Mouse (Mus musculus) hindbrain, embryonic 14.5 days (tissue): ENCODE data around the gene Ptgr2. TPM values are rescaled to one million over a fixed set of nuclear protein-coding genes. Genes with fewer than 3 reads are reported as not detected.

Experiments used
- ATAC-seq: fragments of 200-750 bp; cut with Nextera tagmentation; 2 replicates; pipeline ENCODE4 v1.8.0; 2017; ENCODE audit warnings: moderate number of reproducible peaks, mild to moderate bottlenecking, moderate TSS enrichment, moderate library complexity; ENCODE audit not compliant: low FRiP score
- DNase-seq: peaks from one replicate; pipeline ENCODE4 v3.0.0-alpha.2; 2015; ENCODE audit warnings: low spot score
- H3K27ac ChIP-seq: fragments of 300-500 bp; sonication (generic); 2 replicates; pipeline ENCODE4 v1.5.1; 2014; ENCODE audit warnings: mild to moderate bottlenecking, moderate library complexity
- H3K27me3 ChIP-seq: fragments of 300-500 bp; sonication (generic); 2 replicates; pipeline ENCODE4 v1.6.1; 2014; ENCODE audit warnings: mild to moderate bottlenecking, low read length, mixed read lengths; ENCODE audit not compliant: control insufficient read depth, insufficient read depth
- H3K36me3 ChIP-seq: fragments of 300-500 bp; sonication (generic); replicated peaks from 2 replicates; pipeline ENCODE4 v1.6.1; 2014; ENCODE audit not compliant: control insufficient read depth, insufficient read depth
- H3K4me1 ChIP-seq: fragments of 300-500 bp; sonication (generic); replicated peaks from 2 replicates; pipeline ENCODE4 v1.6.1; 2014; ENCODE audit warnings: antibody characterized with exemption, low read length, mixed read lengths; ENCODE audit not compliant: control insufficient read depth, insufficient read depth
- H3K4me2 ChIP-seq: fragments of 300-500 bp; sonication (generic); replicated peaks from 2 replicates; pipeline ENCODE4 v1.6.1; 2014; ENCODE audit warnings: mild to moderate bottlenecking, moderate library complexity
- H3K4me3 ChIP-seq: fragments of 300-500 bp; sonication (generic); replicated peaks from 2 replicates; pipeline ENCODE4 v1.5.1; 2014; ENCODE audit warnings: mild to moderate bottlenecking, low read length
- H3K9ac ChIP-seq: fragments of 300-500 bp; sonication (generic); 2 replicates; pipeline ENCODE4 v1.6.1; 2014
- H3K9me3 ChIP-seq: fragments of 300-500 bp; sonication (generic); 2 replicates; pipeline ENCODE4 v1.6.1; 2016; ENCODE audit warnings: low read length; ENCODE audit not compliant: control insufficient read depth
- WGBS: fragments of 180-500 bp; shearing (Covaris S2); extraction: QIAGEN DNeasy Blood & Tissue Kit; methylation state at CpG from one replicate; pipeline ENCODE4 v1.1.7; 2014; 5-methylcytosine and 5-hydroxymethylcytosine counted together
- polyA plus RNA-seq: library from polyadenylated mRNA; unstranded; fragments of >200 nt; fragmentation: Nextera tagmentation; extraction: Ambion mirVana; gene quantifications from 2 replicates; pipeline ENCODE4 v1.2.1, GENCODE M21; 2014

Gene Ptgr2
- polyA plus RNA-seq, 1 experiment from 2014 or later = 15.4 TPM

DNA sequence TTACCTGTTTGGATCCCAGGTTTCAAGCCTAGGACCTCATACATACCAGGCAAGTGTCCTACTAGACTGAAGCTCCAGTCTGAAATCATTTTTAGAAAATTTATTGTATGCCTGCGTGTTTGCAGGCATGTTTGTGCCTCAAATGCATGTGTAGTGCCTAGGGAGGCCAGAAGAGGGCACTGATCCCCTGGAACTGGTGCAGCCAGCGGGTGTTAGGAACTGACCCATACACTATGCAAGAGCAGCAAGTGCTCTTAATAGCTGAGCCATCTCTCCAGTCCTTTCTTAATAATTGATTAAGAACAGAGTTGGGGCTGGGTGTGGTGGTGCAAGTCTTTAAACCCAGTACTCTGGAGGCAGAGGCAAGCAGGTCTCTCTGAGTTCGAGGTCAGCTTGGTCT lies 3.4 kb downstream of the Ptgr2 start:
- no peak overlapping the region for H3K9ac ChIP-seq
- no peak overlapping the region for H3K4me3 ChIP-seq
- peaks cover 11% of the 10 kb centered on the region for H3K4me1 ChIP-seq
- no peaks in the 10 kb centered on the region for H3K27me3 ChIP-seq
- no peak for DNase-seq
- H3K9me3 ChIP-seq = no peaks in the 10 kb centered on the region
- no peak overlapping the region for H3K27ac ChIP-seq
- H3K36me3 ChIP-seq = peaks cover 8% of the 10 kb centered on the region
- H3K4me2 ChIP-seq = no peak overlapping the region
- WGBS = 67% methylated on average over 3 of the region's 3 CpGs
- no peak for ATAC-seq

GRCm38 (mm10) chr12:84297851-84298250 lies 12.8 kb downstream of the Ptgr2 start:
- Histone ChIP-seq H3K36me3 (peaks cover 60% of the 10 kb centered on the region), H3K4me2 (no peak overlapping the region), H3K27ac (no peak overlapping the region), H3K4me1 (no peaks in the 10 kb centered on the region), H3K4me3 (no peak overlapping the region), H3K9ac (no peak overlapping the region), H3K27me3 (no peaks in the 10 kb centered on the region), H3K9me3 (no peaks in the 10 kb centered on the region)
- DNase-seq = no peak
- no peak for ATAC-seq
- 93% methylated on average over 6 of the region's 6 CpGs for WGBS

GRCm38 (mm10) chr12:84299265-84299664 lies 14.2 kb downstream of the Ptgr2 start:
- DNase-seq (no peak), ATAC-seq (no peak)
- no peak overlapping the region for H3K4me2 ChIP-seq
- no peak overlapping the region for H3K4me3 ChIP-seq
- H3K27me3 ChIP-seq = no peaks in the 10 kb centered on the region
- no peaks in the 10 kb centered on the region for H3K4me1 ChIP-seq
- no peak overlapping the region for H3K9ac ChIP-seq
- peaks cover 56% of the 10 kb centered on the region for H3K36me3 ChIP-seq
- 96% methylated on average over 2 of the region's 2 CpGs for WGBS
- H3K9me3 ChIP-seq = no peaks in the 10 kb centered on the region
- H3K27ac ChIP-seq = no peak overlapping the region

- Histone ChIP-seq H3K4me1 (no peaks in the 10 kb centered on the region), H3K9ac (no peak overlapping the region), H3K36me3 (peaks cover 36% of the 10 kb centered on the region), H3K27me3 (no peaks in the 10 kb centered on the region), H3K27ac (no peak overlapping the region), H3K9me3 (no peaks in the 10 kb centered on the region), H3K4me2 (no peak overlapping the region), H3K4me3 (no peak overlapping the region)
- no peak for ATAC-seq
- DNase-seq = no peak
- 89% methylated on average over 5 of the region's 5 CpGs for WGBS
These were observed 19.1 kb downstream of the Ptgr2 start for GRCm38 (mm10) chr12:84304101-84304500.

GRCm38 (mm10) chr12:84304554-84304953 lies 19.5 kb downstream of the Ptgr2 start:
- Histone ChIP-seq H3K9ac (no peak overlapping the region), H3K9me3 (no peaks in the 10 kb centered on the region), H3K4me2 (no peak overlapping the region), H3K4me3 (no peak overlapping the region), H3K36me3 (peaks cover 32% of the 10 kb centered on the region), H3K27me3 (no peaks in the 10 kb centered on the region), H3K4me1 (no peaks in the 10 kb centered on the region), H3K27ac (no peak overlapping the region)
- ATAC-seq (no peak), DNase-seq (no peak)
- 95% methylated on average over 1 of the region's 1 CpGs for WGBS

- no peak for ATAC-seq
- WGBS = 89% methylated on average over 4 of the region's 5 CpGs
- peaks cover 9% of the 10 kb centered on the region for H3K36me3 ChIP-seq
- no peak overlapping the region for H3K4me3 ChIP-seq
- H3K27me3 ChIP-seq = no peaks in the 10 kb centered on the region
- H3K9ac ChIP-seq = no peak overlapping the region
- no peak overlapping the region for H3K27ac ChIP-seq
- no peak overlapping the region for H3K4me2 ChIP-seq
- H3K4me1 ChIP-seq = 0 out of 2 replicates have a peak, but pooled peaks cover 6% of the 10 kb centered on the region
- no peak for DNase-seq
- H3K9me3 ChIP-seq = no peaks in the 10 kb centered on the region
These were observed 26.3 kb downstream of the Ptgr2 start for GRCm38 (mm10) chr12:84311306-84311705.

GRCm38 (mm10) chr12:84316006-84316405 lies 31.0 kb downstream of the Ptgr2 start:
- Histone ChIP-seq H3K27ac (peak overlapping the region; percentile 85), H3K4me3 (peak overlapping the region; percentile 83), H3K9ac (peak overlapping the region; percentile 93), H3K4me2 (peak overlapping the region; percentile 78), H3K4me1 (peaks cover 18% of the 10 kb centered on the region), H3K9me3 (no peaks in the 10 kb centered on the region), H3K27me3 (no peaks in the 10 kb centered on the region), H3K36me3 (no peaks in the 10 kb centered on the region)
- ATAC-seq (no peak), DNase-seq (no peak)
- 48% methylated on average over 7 of the region's 7 CpGs for WGBS

GRCm38 (mm10) chr12:84316721-84317621 lies 31.9 kb downstream of the Ptgr2 start, which contains the start of gene Zfp410:
Gene Zfp410, plus strand, starts transcription at chr12:84316852.
- Histone ChIP-seq H3K4me3 (peak within 1 kb of the TSS; percentile 83), H3K9me3 (no peaks in the 10 kb centered on the region), H3K27me3 (no peaks in the 10 kb centered on the region), H3K27ac (peak within 1 kb of the TSS; percentile 85), H3K4me1 (peaks cover 18% of the 10 kb centered on the region), H3K4me2 (peak within 1 kb of the TSS; percentile 78), H3K9ac (peak within 1 kb of the TSS; percentile 93), H3K36me3 (no peaks in the 10 kb centered on the region)
- ATAC-seq (peak; percentile 93), DNase-seq (peak; percentile 78)
- WGBS = under 1% methylated on average over 74 of the region's 77 CpGs

GRCm38 (mm10) chr12:84327111-84327512 lies 42.1 kb downstream of the Ptgr2 start:
- DNase-seq (no peak), ATAC-seq (no peak)
- no peaks in the 10 kb centered on the region for H3K9me3 ChIP-seq
- no peak overlapping the region for H3K4me2 ChIP-seq
- WGBS = 80% methylated on average over 4 of the region's 4 CpGs
- H3K9ac ChIP-seq = no peak overlapping the region
- H3K27me3 ChIP-seq = no peaks in the 10 kb centered on the region
- H3K4me1 ChIP-seq = no peaks in the 10 kb centered on the region
- H3K4me3 ChIP-seq = no peak overlapping the region
- H3K36me3 ChIP-seq = peaks cover 79% of the 10 kb centered on the region
- no peak overlapping the region for H3K27ac ChIP-seq
